Mouse (Mus musculus) lung, adult 2 months (tissue): ENCODE data around the gene Fhl2.

ENCODE experiments used
- CTCF ChIP-seq: fragments of 200-500 bp; IDR thresholded peaks from 2 replicates; pipeline ENCODE4 v1.5.1; 2011; ENCODE audit warnings: mild to moderate bottlenecking, low read length, control low read depth; ENCODE audit not compliant: insufficient read depth
- POLR2A ChIP-seq: fragments of 200-500 bp; IDR thresholded peaks from 2 replicates; pipeline ENCODE4 v1.6.1; 2011; ENCODE audit warnings: low read depth, mild to moderate bottlenecking, control low read depth, low read length, borderline replicate concordance; ENCODE audit errors: extremely low read depth

DNA sequence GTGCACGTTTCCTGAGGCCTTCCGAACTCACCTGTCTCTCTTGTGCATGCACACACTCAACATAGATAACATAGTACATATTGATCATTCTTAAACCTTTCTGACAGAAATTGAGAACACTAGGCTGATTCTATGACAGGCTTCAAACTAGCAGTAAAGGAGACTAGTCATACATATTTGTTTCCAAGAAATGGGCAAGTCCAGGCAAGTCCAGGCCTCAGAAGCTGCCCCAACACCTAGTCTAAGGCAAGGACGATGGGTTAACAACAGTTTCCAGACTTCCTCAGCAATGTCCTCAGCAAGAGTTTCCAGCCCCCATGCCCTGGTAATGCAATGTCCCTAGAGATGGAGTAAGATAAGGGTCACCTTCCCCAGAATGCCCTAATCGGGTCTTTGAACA lies 53.0 kb downstream of the Fhl2 start:
- TF ChIP-seq POLR2A (no peak), CTCF (no peak)
